Mouse (Mus musculus) testis, adult 2 months (tissue): ENCODE results near the gene Rbpjl. TPM values are rescaled to one million over a fixed set of nuclear protein-coding genes. Genes with fewer than 3 reads are reported as not detected.
A peak's percentile ranks its signal among the peaks of the same experiment; 100 is the strongest.

Source experiments
- H3K27ac ChIP-seq: fragments of 200-500 bp; 2 replicates; pipeline ENCODE4 v1.5.1; 2012; ENCODE audit warnings: low read depth, low read length; ENCODE audit not compliant: control insufficient read depth, insufficient read depth
- H3K27me3 ChIP-seq: fragments of 200-500 bp; 2 replicates; pipeline ENCODE4 v1.6.1; 2012; ENCODE audit warnings: mild to moderate bottlenecking, low read length, moderate library complexity; ENCODE audit not compliant: control insufficient read depth, insufficient read depth
- H3K36me3 ChIP-seq: fragments of 200-500 bp; 2 replicates; pipeline ENCODE4 v1.6.1; 2012; ENCODE audit warnings: mild to moderate bottlenecking, low read length; ENCODE audit not compliant: control insufficient read depth, insufficient read depth
- H3K4me1 ChIP-seq: fragments of 200-500 bp; 2 replicates; pipeline ENCODE4 v1.6.1; 2012; ENCODE audit warnings: low read length; ENCODE audit not compliant: control insufficient read depth, insufficient read depth
- H3K4me3 ChIP-seq: fragments of 200-500 bp; 2 replicates; pipeline ENCODE4 v1.5.1; 2012; ENCODE audit warnings: low read depth, mild to moderate bottlenecking, low read length, moderate library complexity, mixed read lengths; ENCODE audit not compliant: control insufficient read depth
- CTCF ChIP-seq: fragments of 200-500 bp; IDR thresholded peaks from 2 replicates; pipeline ENCODE4 v1.5.1; 2012; ENCODE audit warnings: low read depth, mild to moderate bottlenecking, inconsistent platforms, low read length, moderate library complexity; ENCODE audit not compliant: control insufficient read depth, insufficient read depth, insufficient replicate concordance
- POLR2A ChIP-seq: fragments of 200-500 bp; IDR thresholded peaks from 2 replicates; pipeline ENCODE4 v1.6.1; 2012; ENCODE audit warnings: low read depth, mild to moderate bottlenecking, inconsistent platforms, low read length, moderate library complexity; ENCODE audit not compliant: control insufficient read depth
- polyA plus RNA-seq: library from polyadenylated mRNA; depleted of rRNA; stranded (reverse); fragments of >200 nt; gene quantifications from 2 replicates; pipeline ENCODE4 v1.2.3, GENCODE M21; 2012

The Rbpjl gene
- polyA plus RNA-seq, 1 experiment, result 0.04 TPM

GRCm38 (mm10) chr2:164442315-164443050 is 39.5 kb downstream of the Rbpjl start:
- H3K27me3 ChIP-seq, result no peaks in the 10 kb centered on the region
- peak overlapping the region; percentile 50 for H3K27ac ChIP-seq
- peak overlapping the region; percentile 77 for H3K4me3 ChIP-seq
- peaks cover 7% of the 10 kb centered on the region; the same call in 1 of the 2 replicates for H3K4me1 ChIP-seq
- TF ChIP-seq POLR2A, result no peak
- no peak for TF ChIP-seq CTCF
- H3K36me3 ChIP-seq, result no peaks in the 10 kb centered on the region

- Histone ChIP-seq H3K4me3 (peak overlapping the region; percentile 77), H3K36me3 (no peaks in the 10 kb centered on the region), H3K4me1 (peaks cover 7% of the 10 kb centered on the region; the same call in 1 of the 2 replicates), H3K27me3 (no peaks in the 10 kb centered on the region), H3K27ac (peak overlapping the region; percentile 50)
- TF ChIP-seq CTCF (no peak), POLR2A (peak; percentile 83)
Measured at GRCm38 (mm10) chr2:164443051-164443437, 40.1 kb downstream of the Rbpjl start.

- Histone ChIP-seq H3K4me1 (peaks cover 7% of the 10 kb centered on the region; the same call in 1 of the 2 replicates), H3K36me3 (no peaks in the 10 kb centered on the region), H3K27ac (peak within 1 kb of the TSS; percentile 50), H3K4me3 (peak within 1 kb of the TSS; percentile 77), H3K27me3 (no peaks in the 10 kb centered on the region)
- TF ChIP-seq POLR2A, result no peak
- no peak for TF ChIP-seq CTCF
Measured at GRCm38 (mm10) chr2:164443460-164444000, 40.6 kb downstream of the Rbpjl start, which contains the start of gene Sdc4. TSS of gene Sdc4 (minus strand) at chr2:164443887.

GRCm38 (mm10) chr2:164444701-164445100 is 41.8 kb downstream of the Rbpjl start:
- no peaks in the 10 kb centered on the region for H3K36me3 ChIP-seq
- no peaks in the 10 kb centered on the region for H3K27me3 ChIP-seq
- H3K4me1 ChIP-seq, result peaks cover 4% of the 10 kb centered on the region; the same call in 1 of the 2 replicates
- TF ChIP-seq CTCF, result no peak
- no peak for TF ChIP-seq POLR2A
- no peak overlapping the region for H3K4me3 ChIP-seq
- no peak overlapping the region for H3K27ac ChIP-seq

GRCm38 (mm10) chr2:164445399-164446085 is 42.6 kb downstream of the Rbpjl start:
- Histone ChIP-seq H3K27me3 (no peaks in the 10 kb centered on the region), H3K36me3 (no peaks in the 10 kb centered on the region), H3K4me1 (peaks cover 4% of the 10 kb centered on the region; the same call in 1 of the 2 replicates), H3K4me3 (no peak overlapping the region), H3K27ac (no peak overlapping the region)
- TF ChIP-seq CTCF, result no peak
- TF ChIP-seq POLR2A, result no peak

GRCm38 (mm10) chr2:164446086-164446469 is 43.1 kb downstream of the Rbpjl start:
- no peak for TF ChIP-seq CTCF
- TF ChIP-seq POLR2A, result no peak
- peaks cover 4% of the 10 kb centered on the region; the same call in 1 of the 2 replicates for H3K4me1 ChIP-seq
- no peak overlapping the region for H3K4me3 ChIP-seq

GRCm38 (mm10) chr2:164448140-164448539 is 45.2 kb downstream of the Rbpjl start:
- Histone ChIP-seq H3K27ac (no peak overlapping the region), H3K36me3 (no peaks in the 10 kb centered on the region), H3K4me3 (no peak overlapping the region), H3K4me1 (peaks cover 4% of the 10 kb centered on the region; the same call in 1 of the 2 replicates), H3K27me3 (no peaks in the 10 kb centered on the region)
- TF ChIP-seq POLR2A (no peak), CTCF (no peak)

More at GRCm38 (mm10) chr2:164446086-164446469, 43.1 kb downstream of the Rbpjl start:
- Histone ChIP-seq H3K27me3 (no peaks in the 10 kb centered on the region), H3K27ac (no peak overlapping the region), H3K36me3 (no peaks in the 10 kb centered on the region)
